Mouse (Mus musculus) neural tube, embryonic 12.5 days (tissue): ENCODE results near the gene Rundc3a. TPM values are rescaled to one million over a fixed set of nuclear protein-coding genes. Genes with fewer than 3 reads are reported as not detected.

ENCODE experiments used
- ATAC-seq: fragments of 200-750 bp; cut with Nextera tagmentation; 2 replicates; pipeline ENCODE4 v1.8.0; 2017; ENCODE audit warnings: low read depth, mild to moderate bottlenecking, moderate TSS enrichment, moderate library complexity; ENCODE audit not compliant: low FRiP score
- H3K27ac ChIP-seq: fragments of 300-500 bp; sonication (generic); 2 replicates; pipeline ENCODE4 v1.5.1; 2016
- H3K27me3 ChIP-seq: fragments of 300-500 bp; sonication (generic); replicated peaks from 2 replicates; pipeline ENCODE4 v1.6.1; 2016; ENCODE audit warnings: mild to moderate bottlenecking
- H3K36me3 ChIP-seq: fragments of 300-500 bp; sonication (generic); 2 replicates; pipeline ENCODE4 v1.6.1; 2016; ENCODE audit warnings: mild to moderate bottlenecking
- H3K4me1 ChIP-seq: fragments of 300-500 bp; sonication (generic); 2 replicates; pipeline ENCODE4 v1.6.1; 2016
- H3K4me2 ChIP-seq: fragments of 300-500 bp; sonication (generic); replicated peaks from 2 replicates; pipeline ENCODE4 v1.6.1; 2016; ENCODE audit warnings: mild to moderate bottlenecking
- H3K4me3 ChIP-seq: fragments of 300-500 bp; sonication (generic); 2 replicates; pipeline ENCODE4 v1.5.1; 2016
- H3K9ac ChIP-seq: fragments of 300-500 bp; sonication (generic); 2 replicates; pipeline ENCODE4 v1.6.1; 2016; ENCODE audit warnings: mild to moderate bottlenecking
- H3K9me3 ChIP-seq: fragments of 300-500 bp; sonication (generic); 2 replicates; pipeline ENCODE4 v1.6.1; 2016; ENCODE audit warnings: mild to moderate bottlenecking
- WGBS: fragments of 180-500 bp; shearing (Covaris S2); methylation state at CpG from one replicate; pipeline ENCODE4 v1.1.7; 2016; 5-methylcytosine and 5-hydroxymethylcytosine counted together
- polyA plus RNA-seq: library from polyadenylated mRNA; unstranded; fragments of >200 nt; fragmentation: Nextera tagmentation; extraction: Ambion mirVana; gene quantifications from 2 replicates; pipeline ENCODE4 v1.2.1, GENCODE M21; 2016

Rundc3a gene
- polyA plus RNA-seq, 1 experiment from 2014 or later: 171 TPM

DNA sequence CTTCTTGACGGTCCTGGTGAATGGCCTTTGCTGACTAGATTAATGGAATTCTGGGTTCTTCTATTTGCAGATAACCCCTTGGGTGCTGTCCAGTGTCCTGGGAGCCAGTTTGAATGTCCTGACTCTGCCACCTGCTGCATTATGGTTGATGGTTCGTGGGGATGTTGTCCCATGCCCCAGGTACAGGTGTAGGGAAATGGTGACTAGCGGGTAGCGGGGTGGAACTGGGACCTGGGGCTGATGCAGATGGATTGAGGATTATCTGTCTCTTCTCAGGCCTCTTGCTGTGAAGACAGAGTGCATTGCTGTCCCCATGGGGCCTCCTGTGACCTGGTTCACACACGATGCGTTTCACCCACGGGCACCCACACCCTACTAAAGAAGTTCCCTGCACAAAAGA is 40.7 kb downstream of the Rundc3a start:
- no peak overlapping the region for H3K9ac ChIP-seq
- no peak for ATAC-seq
- no peaks in the 10 kb centered on the region for H3K27me3 ChIP-seq
- no peak overlapping the region for H3K27ac ChIP-seq
- peaks cover 52% of the 10 kb centered on the region for H3K4me1 ChIP-seq
- WGBS: 92% methylated on average over 7 of the region's 7 CpGs
- H3K4me2 ChIP-seq: no peak overlapping the region
- H3K4me3 ChIP-seq: no peak overlapping the region
- H3K36me3 ChIP-seq: peaks cover 32% of the 10 kb centered on the region
- H3K9me3 ChIP-seq: no peaks in the 10 kb centered on the region

GRCm38 (mm10) chr11:102434406-102434805 is 41.2 kb downstream of the Rundc3a start:
- Histone ChIP-seq H3K4me1 (peaks cover 52% of the 10 kb centered on the region), H3K4me2 (no peak overlapping the region), H3K27me3 (peaks cover 4% of the 10 kb centered on the region), H3K4me3 (no peak overlapping the region), H3K27ac (no peak overlapping the region), H3K9ac (no peak overlapping the region), H3K36me3 (peaks cover 37% of the 10 kb centered on the region), H3K9me3 (no peaks in the 10 kb centered on the region)
- 0 out of 2 replicates have a peak, but pooled peaks have one; percentile 0 for ATAC-seq
- WGBS: 10% methylated on average over 7 of the region's 7 CpGs

- Histone ChIP-seq H3K36me3 (peaks cover 44% of the 10 kb centered on the region), H3K4me1 (peaks cover 45% of the 10 kb centered on the region), H3K4me2 (no peak overlapping the region), H3K27me3 (peaks cover 11% of the 10 kb centered on the region), H3K27ac (no peak overlapping the region), H3K9ac (no peak overlapping the region), H3K9me3 (no peaks in the 10 kb centered on the region), H3K4me3 (no peak overlapping the region)
- 92% methylated on average over 11 of the region's 11 CpGs for WGBS
- no peak for ATAC-seq
These were observed 41.9 kb downstream of the Rundc3a start for GRCm38 (mm10) chr11:102434816-102435705.

DNA sequence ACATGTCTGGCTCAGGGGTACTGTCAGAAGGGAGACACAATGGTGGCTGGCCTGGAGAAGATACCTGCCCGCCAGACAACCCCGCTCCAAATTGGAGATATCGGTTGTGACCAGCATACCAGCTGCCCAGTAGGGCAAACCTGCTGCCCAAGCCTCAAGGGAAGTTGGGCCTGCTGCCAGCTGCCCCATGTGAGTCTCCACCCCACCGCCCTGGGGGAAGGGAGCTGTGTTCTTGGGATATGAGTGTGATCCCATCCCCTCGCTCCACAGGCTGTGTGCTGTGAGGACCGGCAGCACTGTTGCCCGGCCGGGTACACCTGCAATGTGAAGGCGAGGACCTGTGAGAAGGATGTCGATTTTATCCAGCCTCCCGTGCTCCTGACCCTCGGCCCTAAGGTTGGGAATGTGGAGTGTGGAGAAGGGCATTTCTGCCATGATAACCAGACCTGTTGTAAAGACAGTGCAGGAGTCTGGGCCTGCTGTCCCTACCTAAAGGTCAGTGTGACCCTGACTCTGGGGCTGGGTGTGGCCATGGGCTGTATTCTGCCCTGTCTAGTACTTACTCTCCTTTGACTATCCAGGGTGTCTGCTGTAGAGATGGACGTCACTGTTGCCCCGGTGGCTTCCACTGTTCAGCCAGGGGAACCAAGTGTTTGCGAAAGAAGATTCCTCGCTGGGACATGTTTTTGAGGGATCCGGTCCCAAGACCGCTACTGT is 42.7 kb downstream of the Rundc3a start:
- Histone ChIP-seq H3K27ac (no peak overlapping the region), H3K9me3 (no peaks in the 10 kb centered on the region), H3K9ac (no peak overlapping the region), H3K36me3 (peaks cover 52% of the 10 kb centered on the region), H3K4me3 (no peak overlapping the region), H3K4me2 (no peak overlapping the region), H3K4me1 (peaks cover 45% of the 10 kb centered on the region), H3K27me3 (peaks cover 12% of the 10 kb centered on the region)
- no peak for ATAC-seq
- 93% methylated on average over 18 of the region's 18 CpGs for WGBS

GRCm38 (mm10) chr11:102436471-102436790 is 43.2 kb downstream of the Rundc3a start:
- Histone ChIP-seq H3K9me3 (no peaks in the 10 kb centered on the region), H3K4me2 (no peak overlapping the region), H3K27me3 (peaks cover 12% of the 10 kb centered on the region), H3K36me3 (peaks cover 58% of the 10 kb centered on the region), H3K4me3 (no peak overlapping the region), H3K9ac (no peak overlapping the region), H3K4me1 (peaks cover 45% of the 10 kb centered on the region), H3K27ac (no peak overlapping the region)
- 84% methylated on average over 10 of the region's 10 CpGs for WGBS
- no peak for ATAC-seq

- 0 out of 2 replicates have a peak, but pooled peaks have one; percentile 39 for ATAC-seq
- 5% methylated on average over 87 of the region's 87 CpGs for WGBS
- H3K4me2 ChIP-seq: peak overlapping the region; percentile 73
- H3K9ac ChIP-seq: peak overlapping the region; percentile 57
- 0 out of 2 replicates have a peak overlapping the region, but pooled peaks have one; percentile 26 for H3K27ac ChIP-seq
- H3K4me3 ChIP-seq: peak overlapping the region; percentile 38
- H3K4me1 ChIP-seq: peaks cover 38% of the 10 kb centered on the region
- peaks cover 67% of the 10 kb centered on the region for H3K36me3 ChIP-seq
- no peaks in the 10 kb centered on the region for H3K9me3 ChIP-seq
- peaks cover 12% of the 10 kb centered on the region for H3K27me3 ChIP-seq
These were observed 44.2 kb downstream of the Rundc3a start for GRCm38 (mm10) chr11:102437120-102438061.

DNA sequence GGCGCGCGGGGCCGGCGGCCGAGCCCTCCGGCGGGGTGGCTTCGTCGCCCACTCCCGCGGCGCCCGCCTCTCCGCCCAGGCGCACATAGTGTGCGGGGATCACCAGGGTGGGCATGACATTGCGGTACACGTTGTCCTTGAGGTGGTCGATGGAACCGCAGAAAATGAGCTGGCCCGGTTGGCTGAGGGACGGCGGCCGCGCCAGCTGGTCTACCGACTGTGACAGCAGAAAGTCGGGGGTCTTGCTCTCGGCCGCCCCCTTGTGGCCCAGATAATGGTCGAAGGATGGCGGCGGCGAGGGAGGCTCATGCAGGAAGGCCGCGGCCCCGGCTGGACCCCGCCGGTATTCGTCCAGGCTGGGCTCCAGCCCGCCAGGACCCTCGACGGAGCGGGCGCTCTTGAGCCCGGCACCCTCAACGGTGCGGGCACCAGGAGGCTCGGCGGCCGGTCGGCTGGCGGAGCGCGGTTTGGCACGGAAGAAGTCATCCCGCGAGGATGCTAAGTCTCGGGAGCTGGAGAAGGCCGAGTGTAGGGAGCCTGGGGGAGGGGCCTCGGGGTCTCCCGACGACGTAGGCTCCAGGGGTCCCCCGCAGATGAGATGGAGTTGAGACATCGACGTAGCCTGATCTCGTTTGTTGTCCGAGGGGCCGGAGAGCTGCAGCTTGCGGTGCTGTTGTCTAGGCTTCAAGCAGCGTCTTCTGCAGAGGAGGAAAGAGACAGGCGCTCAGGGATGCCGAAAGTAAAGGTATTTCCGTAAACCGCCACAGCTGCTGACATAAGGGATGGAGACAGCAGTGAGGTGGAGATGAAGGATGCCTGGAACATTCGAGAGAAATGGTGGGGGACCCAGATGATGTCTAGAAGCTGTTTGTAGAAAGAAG is 45.2 kb downstream of the Rundc3a start:
- Histone ChIP-seq H3K36me3 (peaks cover 75% of the 10 kb centered on the region), H3K9me3 (no peaks in the 10 kb centered on the region), H3K9ac (peak overlapping the region; percentile 57), H3K27ac (0 out of 2 replicates have a peak overlapping the region, but pooled peaks have one; percentile 26), H3K4me1 (peaks cover 32% of the 10 kb centered on the region), H3K4me3 (peak overlapping the region; percentile 38), H3K27me3 (peaks cover 12% of the 10 kb centered on the region), H3K4me2 (peak overlapping the region; percentile 73)
- 7% methylated on average over 71 of the region's 77 CpGs for WGBS
- ATAC-seq: peak; percentile 39

- H3K4me3 ChIP-seq: no peak overlapping the region
- H3K27ac ChIP-seq: no peak overlapping the region
- H3K9me3 ChIP-seq: no peaks in the 10 kb centered on the region
- 0 out of 2 replicates have a peak overlapping the region, but pooled peaks have one; percentile 57 for H3K9ac ChIP-seq
- peaks cover 35% of the 10 kb centered on the region for H3K4me1 ChIP-seq
- 75% methylated on average over 14 of the region's 14 CpGs for WGBS
- peaks cover 81% of the 10 kb centered on the region for H3K36me3 ChIP-seq
- no peak for ATAC-seq
- H3K27me3 ChIP-seq: peaks cover 12% of the 10 kb centered on the region
- H3K4me2 ChIP-seq: peak overlapping the region; percentile 73
These were observed 46.2 kb downstream of the Rundc3a start for GRCm38 (mm10) chr11:102439093-102440082.

- peaks cover 43% of the 10 kb centered on the region for H3K4me1 ChIP-seq
- H3K27ac ChIP-seq: no peak overlapping the region
- no peak overlapping the region for H3K9ac ChIP-seq
- peaks cover 76% of the 10 kb centered on the region for H3K36me3 ChIP-seq
- H3K27me3 ChIP-seq: peaks cover 12% of the 10 kb centered on the region
- no peak for ATAC-seq
- H3K9me3 ChIP-seq: no peaks in the 10 kb centered on the region
- H3K4me2 ChIP-seq: no peak overlapping the region
- WGBS: 86% methylated on average over 8 of the region's 8 CpGs
- H3K4me3 ChIP-seq: no peak overlapping the region
These were observed 47.1 kb downstream of the Rundc3a start for GRCm38 (mm10) chr11:102440255-102440654.

GRCm38 (mm10) chr11:102441434-102441833 is 48.2 kb downstream of the Rundc3a start:
- Histone ChIP-seq H3K4me1 (peaks cover 46% of the 10 kb centered on the region), H3K9me3 (no peaks in the 10 kb centered on the region), H3K4me3 (no peak overlapping the region), H3K9ac (no peak overlapping the region), H3K27ac (no peak overlapping the region), H3K4me2 (no peak overlapping the region), H3K27me3 (peaks cover 12% of the 10 kb centered on the region), H3K36me3 (peaks cover 64% of the 10 kb centered on the region)
- no peak for ATAC-seq
- WGBS: 76% methylated on average over 3 of the region's 3 CpGs
